Mouse (Mus musculus): ENCODE measurements around the gene Eef2k.
A peak's percentile ranks its signal among the peaks of the same experiment; 100 is the strongest.

Gene Eef2k

GRCm38 (mm10) chr7:120842345-120843036, at the start of gene Eef2k:
Gene Eef2k, plus strand, starts transcription at chr7:120842831.
- DNase-seq: peak; percentile 83 to 94

GRCm38 (mm10) chr7:120795544-120795943, 47.1 kb upstream of the Eef2k start:
- no peak for DNase-seq

- no peak for DNase-seq
These were observed 46.3 kb upstream of the Eef2k start for GRCm38 (mm10) chr7:120796369-120796768.

GRCm38 (mm10) chr7:120803268-120803667, 39.4 kb upstream of the Eef2k start:
- DNase-seq: no peak

GRCm38 (mm10) chr7:120809705-120810104, 32.9 kb upstream of the Eef2k start:
- no peak for DNase-seq

- no peak for DNase-seq
These were observed 30.7 kb upstream of the Eef2k start, which contains the start of gene Gm5737 for GRCm38 (mm10) chr7:120811834-120812415. Gene Gm5737, plus strand, starts transcription at chr7:120812365.

- no peak for DNase-seq
These were observed 25.1 kb upstream of the Eef2k start for GRCm38 (mm10) chr7:120817552-120817951.

GRCm38 (mm10) chr7:120819386-120819785, 23.2 kb upstream of the Eef2k start:
- no peak for DNase-seq

GRCm38 (mm10) chr7:120823248-120823647, 19.4 kb upstream of the Eef2k start:
- DNase-seq: peak; percentile 65 to 82

GRCm38 (mm10) chr7:120825097-120825496, 17.5 kb upstream of the Eef2k start:
- no peak for DNase-seq

GRCm38 (mm10) chr7:120826408-120826807, 16.2 kb upstream of the Eef2k start:
- DNase-seq: peak; percentile 56 to 70

GRCm38 (mm10) chr7:120830431-120831381, 11.9 kb upstream of the Eef2k start:
- peak; percentile 85 to 87 for DNase-seq

GRCm38 (mm10) chr7:120834426-120834825, 8.2 kb upstream of the Eef2k start:
- no peak for DNase-seq

- peak; percentile 75 to 84 for DNase-seq
These were observed 7.7 kb upstream of the Eef2k start for GRCm38 (mm10) chr7:120834863-120835372.

GRCm38 (mm10) chr7:120835449-120836359, 6.9 kb upstream of the Eef2k start:
- peak; percentile 93 to 97 for DNase-seq

- peak in 1 of 2 experiments; percentile 30 for DNase-seq
These were observed 6.3 kb upstream of the Eef2k start for GRCm38 (mm10) chr7:120836361-120836760.

- DNase-seq: peak in 1 of 2 experiments; percentile 41
These were observed 4.0 kb upstream of the Eef2k start for GRCm38 (mm10) chr7:120838436-120839160.

GRCm38 (mm10) chr7:120839786-120840185, 2.8 kb upstream of the Eef2k start:
- DNase-seq: no peak

- DNase-seq: peak; percentile 75 to 84
These were observed 498 bp downstream of the Eef2k start for GRCm38 (mm10) chr7:120843037-120843621.

GRCm38 (mm10) chr7:120843852-120844435, 1.3 kb downstream of the Eef2k start:
- DNase-seq: peak in 1 of 2 experiments; percentile 40
